Mouse (Mus musculus) thymus, postnatal 14 days (tissue): Measurements from ENCODE around the gene Il13.

Experiments used
- DNase-seq: peaks from one replicate; pipeline ENCODE4 v3.0.0; 2021

Gene Il13

DNA sequence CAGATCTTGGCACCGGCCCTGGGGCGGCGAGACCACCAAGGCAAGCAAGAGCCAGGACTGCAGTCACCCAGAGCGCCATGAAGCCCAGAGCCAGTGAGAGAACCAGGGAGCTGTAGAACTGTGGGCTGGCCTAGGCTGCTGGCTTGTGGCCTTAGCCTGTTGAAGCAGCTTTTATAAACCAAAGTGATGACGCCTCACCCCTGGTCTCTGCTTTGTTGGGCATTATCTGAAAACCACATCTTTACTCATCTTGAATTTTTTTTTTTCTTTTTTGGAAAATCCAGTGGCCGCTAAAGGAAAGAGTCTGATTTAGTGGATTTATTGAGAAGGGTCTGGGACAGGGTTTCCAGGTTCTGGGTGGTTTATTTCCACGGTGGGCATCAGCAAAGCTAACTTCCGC is at the start of gene Il13:
TSS of gene Il13 (minus strand) at position 147 of the 400 bp plus-strand sequence.
- no peak for DNase-seq

DNA sequence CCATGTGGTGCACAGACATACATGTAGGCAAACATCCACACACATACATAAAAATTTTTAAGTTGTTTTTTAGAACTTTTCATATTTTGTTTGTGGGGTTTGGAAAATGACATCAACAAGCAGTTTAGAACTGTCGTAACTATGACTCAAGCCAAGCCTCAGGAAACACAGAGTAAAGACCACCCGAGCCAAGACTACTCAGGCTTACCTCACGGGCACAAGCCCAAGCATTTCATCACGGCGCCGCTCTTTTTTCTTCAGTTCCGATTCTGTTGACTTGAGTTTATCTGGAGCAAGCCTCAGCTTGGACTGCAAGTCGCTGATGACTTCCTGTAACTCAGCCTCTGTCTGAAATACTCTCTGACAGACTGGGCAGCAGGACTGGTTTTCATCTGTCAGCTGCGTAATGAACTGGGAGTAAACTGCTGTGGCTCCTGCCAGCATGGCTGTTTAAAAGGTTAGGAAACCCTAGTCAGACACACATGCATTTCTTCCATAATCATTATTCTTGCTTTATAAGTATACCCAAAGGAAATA is 48.6 kb upstream of the Il13 start:
- no peak for DNase-seq

DNA sequence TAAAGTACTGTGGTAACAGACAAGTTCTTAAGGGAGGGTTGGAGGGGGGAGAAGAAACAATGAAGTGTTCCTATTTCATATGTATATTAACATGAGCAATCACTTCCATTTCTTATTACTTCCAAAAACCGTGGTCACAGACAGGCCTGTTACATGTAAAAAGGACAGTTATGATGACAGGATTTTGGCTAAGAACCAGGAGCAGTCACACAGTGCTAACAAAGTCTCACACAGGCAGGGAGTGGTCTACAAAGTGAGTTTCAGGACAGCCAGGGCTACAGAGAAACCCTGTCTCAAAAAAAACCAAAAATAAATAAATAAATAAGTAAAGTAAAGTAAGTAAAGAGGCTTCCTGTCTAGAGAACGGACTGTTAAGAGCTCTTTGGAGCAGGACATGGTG is 47.7 kb upstream of the Il13 start:
- no peak for DNase-seq

DNA sequence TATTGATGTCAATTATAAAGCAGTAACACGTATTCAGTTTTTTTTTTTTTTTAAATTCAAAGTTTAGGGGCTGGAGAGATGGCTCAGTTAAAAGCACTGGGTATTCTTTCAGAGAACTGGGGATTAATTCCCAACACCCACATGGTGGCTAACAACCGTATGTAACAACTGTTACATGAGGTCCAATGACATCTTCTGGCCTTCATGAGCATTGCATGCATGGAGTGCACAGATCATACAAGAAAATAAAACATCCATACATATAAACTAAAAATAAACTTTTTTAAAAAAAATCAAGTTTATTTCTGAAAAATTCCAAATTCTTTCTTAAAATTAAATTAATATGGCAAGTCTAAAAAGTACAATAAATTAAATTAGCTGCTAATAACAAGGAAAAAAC is 47.2 kb upstream of the Il13 start:
- DNase-seq: no peak

DNA sequence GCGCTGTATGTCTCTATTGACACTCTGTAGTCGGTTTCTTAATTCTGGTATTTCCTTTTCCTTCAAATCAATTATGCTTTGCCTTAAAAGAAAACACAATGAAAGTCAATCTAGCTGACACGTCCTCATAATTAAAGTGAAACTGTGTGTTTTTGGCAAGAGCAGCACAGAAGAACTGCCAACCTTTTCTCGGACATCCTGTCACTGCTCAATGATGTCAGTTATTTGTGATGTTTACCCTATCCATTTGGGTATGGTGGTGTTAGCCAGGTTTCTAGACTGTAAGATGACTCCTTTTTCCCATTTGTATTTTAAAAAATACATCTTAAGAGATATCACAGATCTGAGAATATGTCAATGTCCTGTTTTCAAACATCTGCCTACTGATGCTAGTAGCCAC is 45.6 kb upstream of the Il13 start:
- no peak for DNase-seq

DNA sequence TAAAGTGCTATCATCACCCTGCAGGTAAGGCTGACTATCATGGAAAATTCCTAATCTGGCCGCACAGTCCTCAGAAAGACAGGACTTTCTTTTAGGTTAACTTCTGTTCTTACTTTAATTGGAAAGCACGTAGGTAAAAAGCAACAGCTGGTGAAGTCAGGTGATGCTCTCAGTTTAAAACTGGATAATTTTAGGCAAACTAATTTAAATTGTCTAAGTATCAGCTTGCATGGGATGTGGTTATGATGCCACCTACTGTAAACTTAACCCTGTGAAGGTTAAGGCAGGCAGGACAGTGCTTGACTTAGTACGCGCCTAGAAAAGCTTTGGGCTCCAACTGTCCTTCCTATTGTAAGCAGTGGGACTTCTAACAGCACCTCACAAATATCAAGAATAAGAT is 36.9 kb upstream of the Il13 start:
- no peak for DNase-seq

DNA sequence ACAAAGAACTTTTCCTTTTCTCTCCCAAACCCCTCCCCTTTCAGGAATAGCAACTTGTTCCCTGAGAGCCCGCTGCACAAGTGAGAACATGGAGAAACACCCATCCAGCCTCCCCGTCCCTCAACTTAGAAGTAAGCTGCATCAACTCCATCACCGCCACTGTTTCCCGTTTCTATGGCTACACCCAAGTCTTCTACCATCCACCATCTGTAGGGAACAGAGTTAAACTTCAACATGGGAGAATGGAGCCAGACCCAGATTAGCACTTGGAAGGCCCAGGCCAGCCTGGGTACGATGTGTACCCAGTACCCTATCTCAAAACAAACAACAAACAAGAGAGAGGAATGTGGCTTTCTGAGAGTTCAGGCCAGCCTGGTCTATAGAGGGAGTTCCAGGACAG is 29.6 kb upstream of the Il13 start:
- no peak for DNase-seq

DNA sequence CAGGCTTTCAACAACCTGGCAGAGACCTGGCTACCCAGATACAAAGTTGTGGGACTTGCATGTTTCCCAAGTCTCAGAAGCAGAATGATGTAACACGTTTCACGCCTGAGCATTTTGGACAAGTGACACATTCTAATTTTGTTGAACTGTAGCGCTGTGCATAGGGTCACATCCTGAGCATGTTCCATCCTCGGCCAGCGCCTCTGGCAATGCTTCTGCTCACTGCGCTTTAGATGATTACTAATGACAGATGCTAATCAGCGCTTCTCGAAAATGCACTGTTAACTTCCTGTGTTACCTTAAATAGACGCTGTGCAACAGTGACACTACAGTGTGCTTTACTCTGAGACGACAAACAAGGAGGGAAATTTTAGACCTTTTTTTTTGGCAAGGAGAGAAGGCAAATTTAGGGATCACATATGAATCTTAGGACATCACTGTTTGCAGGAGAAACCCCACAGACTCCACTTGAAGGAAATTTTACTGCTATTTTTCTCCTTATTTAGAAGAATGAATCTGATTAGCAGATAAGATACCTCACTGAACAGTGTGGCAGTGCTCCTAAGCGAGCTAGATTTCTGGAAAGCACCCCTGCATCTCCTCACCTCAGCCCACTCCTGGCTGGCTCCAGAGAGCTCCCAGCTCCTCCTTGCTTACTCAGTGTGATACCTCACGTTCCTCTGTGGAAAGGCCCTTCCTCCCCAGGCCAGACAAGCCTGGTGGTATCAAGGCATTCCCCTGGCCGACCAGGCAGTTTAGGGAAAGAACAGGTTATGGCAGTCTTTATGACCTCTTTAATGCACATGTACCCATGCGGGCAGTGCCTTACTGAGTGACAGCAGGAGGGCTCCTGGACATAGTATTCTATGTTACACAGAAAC is 28.5 kb upstream of the Il13 start:
- no peak for DNase-seq

DNA sequence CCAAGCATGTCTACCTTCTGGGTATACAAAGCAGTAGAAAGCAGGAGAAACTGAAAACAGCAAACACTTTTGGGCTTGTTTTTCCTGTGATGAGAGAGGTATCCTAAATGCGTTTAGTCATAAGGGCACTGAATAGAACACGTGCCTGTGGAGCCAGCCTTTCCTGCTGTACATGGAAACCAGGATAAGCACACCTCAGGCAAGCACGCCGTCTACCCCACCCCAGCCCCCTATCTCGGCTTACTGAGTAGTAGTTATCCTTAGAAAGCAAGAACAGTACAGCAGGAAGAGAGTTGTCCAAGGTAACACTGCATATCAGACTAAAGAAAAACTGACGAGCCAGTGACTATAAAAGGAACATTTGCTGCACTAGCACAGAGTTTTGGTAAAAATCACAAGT is 23.3 kb upstream of the Il13 start:
- no peak for DNase-seq

DNA sequence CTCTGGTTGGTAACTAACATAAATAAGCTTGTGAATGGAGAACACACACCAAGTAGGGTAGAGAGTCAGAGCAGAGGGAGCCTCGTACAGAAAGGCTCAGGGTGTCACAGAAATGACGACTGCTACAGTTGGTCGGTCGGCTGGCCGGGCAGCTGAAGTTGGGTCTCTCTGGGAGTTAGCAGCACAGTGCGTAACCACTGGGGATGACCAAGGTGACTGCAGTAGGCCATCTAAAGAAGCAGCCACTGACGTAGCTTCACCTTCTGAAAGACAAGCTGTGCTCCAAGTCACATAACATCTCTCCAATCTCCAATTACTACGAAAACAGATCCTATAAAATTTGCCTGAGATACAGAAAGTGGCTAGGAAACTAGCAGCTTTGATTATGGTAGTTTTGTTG is 22.9 kb upstream of the Il13 start:
- DNase-seq: no peak

DNA sequence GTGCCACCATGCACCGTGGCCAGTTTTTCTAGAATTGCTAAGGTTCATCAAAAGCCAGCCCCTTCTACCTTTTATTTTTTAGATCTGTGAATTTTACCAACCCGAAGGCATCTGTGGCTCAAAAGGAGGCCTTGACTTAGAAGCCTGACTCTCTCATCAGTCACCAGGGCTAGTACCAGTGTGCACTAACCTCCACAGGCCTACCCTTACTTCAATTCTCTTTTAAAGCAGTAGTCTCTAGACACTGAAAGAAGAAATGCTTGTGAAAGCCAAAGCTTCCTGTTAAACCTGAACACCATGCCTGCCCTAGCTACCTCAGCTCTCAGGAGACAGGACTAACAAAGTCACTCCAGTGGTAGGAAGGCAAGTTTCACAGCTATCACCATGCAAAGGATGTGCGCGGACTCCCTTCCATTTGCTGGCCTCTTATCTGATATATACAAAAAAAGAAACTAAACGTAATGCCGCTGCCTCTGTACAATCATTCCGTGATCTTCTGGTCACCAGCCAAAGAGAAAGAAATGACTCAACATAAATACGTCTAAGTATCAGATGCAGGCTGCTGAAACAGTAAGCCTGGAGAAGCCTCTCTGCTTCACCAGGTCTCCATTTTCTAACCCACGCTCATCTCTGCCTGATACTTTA is 22.2 kb upstream of the Il13 start:
- DNase-seq: no peak

DNA sequence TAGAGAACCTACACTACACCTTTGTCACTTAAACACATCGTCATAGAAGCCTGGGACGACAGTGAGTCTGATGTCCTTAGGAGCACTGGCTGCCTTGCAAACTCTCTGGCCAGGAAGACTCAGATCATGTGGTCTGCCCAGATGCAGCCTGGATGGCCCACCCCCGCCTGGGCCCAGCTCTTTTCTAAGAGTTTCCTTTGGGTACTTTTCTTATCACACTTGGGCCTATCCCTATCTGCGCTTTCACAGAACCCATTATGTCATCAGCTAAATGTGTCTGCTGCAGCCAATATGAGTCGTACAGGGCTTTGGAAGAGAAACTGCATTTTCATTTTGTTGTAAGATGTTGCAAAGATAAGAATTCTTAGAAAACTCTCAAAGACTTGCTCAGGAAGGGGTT is 20.5 kb upstream of the Il13 start:
- DNase-seq: no peak

DNA sequence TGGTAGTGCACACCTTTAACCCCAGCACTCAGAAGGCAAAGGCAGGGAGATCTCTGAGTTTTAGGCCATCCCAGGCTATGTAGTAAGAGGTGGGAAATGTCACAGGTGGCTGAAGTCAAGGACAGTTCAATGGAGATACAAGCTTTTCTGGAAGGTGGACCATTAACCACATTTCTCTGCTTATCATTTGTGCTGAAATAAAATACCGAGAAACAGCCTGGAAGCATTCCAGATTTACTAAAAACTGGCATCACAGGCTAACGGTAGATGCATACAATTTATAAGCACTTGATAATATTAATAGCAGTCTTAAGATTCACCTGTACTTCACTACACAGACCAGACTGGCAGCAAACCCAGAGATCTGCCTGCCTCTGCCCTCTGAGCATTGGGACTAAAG is 17.9 kb upstream of the Il13 start:
- DNase-seq: no peak

DNA sequence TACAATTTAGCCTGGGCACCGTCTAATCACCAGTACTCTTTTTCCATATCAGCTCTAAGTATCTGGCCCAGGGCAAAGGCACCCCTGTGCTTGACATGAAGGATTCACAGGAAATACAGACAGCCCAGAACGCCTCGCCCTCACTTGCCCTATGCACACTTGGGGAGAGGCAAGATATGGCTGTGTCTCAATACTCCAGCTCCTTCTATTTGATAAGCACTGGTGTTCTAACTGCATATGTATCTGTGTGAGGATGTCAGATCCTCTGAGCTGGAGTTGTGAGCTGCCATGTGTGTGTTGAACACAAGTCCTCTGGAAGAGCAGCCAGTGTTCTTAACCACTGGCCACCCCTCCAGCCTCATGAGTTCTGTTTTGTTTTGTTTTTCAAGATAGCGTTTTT is 16.9 kb upstream of the Il13 start:
- DNase-seq: no peak

DNA sequence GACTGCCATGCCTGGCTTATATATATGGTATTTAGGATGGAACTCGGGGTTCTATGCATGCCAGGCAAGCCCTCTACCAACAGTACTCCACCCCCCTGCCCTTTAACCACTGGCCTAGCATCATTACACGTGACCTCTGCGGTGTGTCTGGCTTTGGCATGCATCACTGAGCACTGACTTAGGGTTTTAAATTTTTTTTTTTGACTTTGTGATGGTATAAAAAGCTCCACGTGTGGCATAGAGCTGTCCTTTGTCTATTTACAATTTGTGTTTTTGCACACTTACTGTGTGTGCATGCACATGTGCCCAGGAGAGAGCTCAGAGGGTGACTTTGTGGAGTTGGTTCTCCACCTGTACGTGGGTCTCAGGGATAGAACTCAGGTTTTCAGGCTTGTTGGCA is 9.5 kb upstream of the Il13 start:
- no peak for DNase-seq

DNA sequence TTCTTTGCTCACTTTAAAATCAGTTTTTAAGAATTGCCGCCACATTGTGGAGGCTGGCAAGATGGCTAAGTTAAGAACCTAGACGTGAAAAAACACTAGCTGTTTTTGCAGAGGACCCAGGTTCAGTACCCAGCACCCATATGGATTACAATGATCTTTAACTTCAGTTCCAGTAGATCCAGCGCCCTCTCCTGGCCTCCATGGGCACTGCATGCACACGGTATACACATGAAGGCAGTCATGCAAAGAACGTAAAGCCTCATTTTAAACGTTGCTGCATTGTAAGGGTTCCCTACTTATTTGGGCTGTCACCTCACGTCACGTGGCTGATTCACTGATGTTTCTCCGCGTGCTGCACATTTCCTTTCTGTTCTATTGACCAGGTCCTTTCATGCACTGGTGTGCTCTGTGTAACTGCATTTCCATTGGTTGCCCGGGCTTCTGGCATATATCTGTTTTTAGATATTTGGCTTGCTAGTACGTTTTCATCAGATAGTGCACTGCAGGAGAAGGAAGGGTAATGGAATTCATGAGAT is 8.3 kb upstream of the Il13 start:
- no peak for DNase-seq

DNA sequence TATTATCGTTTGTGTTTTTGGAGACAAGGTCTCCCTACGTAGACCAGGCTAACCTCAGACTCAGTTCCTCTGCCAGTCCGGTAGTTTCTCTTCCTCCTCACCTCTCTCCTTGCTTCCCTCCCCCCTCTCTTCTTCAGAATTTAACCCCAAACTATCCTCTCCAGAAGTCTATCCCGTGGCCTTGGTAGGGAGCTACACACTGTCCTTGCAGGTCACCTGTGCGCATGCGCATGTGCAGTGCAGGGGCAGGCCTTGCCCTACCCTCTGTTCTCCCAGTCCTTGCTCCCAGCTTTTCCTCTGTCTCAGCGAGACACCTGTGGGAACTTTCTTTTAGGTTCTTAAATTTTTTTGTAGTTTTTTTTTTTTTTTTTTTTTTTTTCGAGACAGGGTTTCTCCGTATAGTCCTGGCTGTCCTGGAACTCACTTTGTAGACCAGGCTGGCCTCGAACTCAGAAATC is 3.3 kb upstream of the Il13 start:
- DNase-seq: no peak

DNA sequence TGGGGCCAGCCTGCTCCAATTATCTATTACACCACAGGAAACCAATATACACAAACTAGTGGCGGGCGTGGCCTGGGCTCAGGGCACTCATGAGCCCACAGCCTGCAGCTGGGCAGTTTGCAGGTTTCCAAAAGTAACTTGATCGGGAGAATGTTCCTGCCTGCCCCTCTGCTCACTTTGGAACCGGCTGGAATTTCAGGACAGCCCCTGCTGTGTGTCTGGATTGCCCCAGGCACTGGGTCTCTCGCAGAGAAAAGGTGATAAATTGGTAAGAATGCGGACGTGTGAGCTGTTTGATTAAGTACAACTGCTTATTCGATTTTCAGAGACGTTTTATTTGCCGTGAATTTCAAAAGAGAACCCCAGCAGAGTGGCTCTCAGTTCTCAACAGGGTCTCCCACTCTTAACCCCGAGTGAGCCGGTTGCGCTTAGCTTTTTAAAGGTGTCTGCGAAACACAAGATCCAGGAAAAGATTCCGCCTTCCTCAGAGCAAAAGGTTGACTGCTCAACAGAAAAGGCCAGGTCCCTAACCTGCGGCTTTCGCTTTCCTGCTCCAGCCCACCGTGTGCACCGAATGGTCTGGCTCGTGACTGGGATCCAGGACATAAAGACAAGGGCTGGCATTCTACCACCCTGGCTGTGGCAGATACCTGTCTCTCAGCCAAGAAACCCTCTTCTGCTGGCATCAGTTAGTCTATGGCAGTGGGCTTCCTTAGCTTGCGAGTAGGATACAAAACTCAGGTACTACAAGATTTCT is 2.7 kb upstream of the Il13 start:
- DNase-seq: no peak

DNA sequence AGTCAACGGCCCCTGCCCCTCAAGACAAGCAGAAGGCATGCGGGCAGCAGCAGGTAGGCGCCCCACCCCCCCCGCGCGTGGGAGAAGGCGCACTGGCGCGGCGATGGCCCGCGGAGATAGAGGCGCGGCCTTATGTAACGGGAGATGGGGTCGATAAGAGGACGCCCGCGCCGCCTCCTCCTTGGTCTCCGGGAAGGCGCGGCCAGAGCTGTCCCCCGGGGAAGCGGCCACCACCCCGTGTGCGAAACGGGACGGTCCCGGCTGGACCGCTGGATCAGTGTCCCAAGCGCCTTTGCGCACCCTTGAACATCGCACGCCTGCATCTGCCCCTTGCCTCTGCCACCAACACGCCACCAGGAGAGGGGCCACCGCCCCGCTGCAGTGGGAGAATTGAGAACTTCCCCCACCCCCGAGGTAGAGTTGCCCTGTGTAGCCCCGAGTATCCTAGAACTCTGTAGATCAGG is 1.7 kb upstream of the Il13 start:
- peak; percentile 23 for DNase-seq

DNA sequence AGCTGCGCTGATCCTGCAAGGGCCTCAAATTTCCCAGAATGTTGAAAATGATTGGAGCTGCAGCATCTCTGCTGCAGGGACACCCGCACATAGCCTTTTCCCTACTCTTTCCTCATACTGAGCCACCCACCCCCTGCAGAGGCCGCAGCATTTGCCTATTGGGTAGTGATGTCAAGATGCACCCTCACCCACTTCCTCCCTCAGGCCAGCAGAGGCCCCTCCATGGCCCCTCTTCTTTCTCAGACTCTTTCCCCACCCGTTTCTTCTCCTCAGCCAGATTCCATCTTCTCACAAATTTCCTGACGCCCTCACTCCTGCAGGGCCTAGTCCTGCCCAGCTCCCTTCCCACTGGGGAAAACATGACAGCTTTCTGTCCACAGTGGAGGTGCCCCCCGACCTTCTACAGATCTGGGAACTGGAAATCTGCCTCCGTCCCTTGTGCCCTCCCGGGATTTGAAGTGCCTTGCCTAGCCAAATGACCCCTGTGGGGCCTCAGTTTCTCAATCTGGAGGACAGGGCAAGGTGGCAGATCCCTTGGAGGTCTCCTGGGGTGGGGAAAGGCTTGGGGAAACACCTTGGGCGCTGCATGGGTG is 1.2 kb upstream of the Il13 start:
- DNase-seq: no peak

DNA sequence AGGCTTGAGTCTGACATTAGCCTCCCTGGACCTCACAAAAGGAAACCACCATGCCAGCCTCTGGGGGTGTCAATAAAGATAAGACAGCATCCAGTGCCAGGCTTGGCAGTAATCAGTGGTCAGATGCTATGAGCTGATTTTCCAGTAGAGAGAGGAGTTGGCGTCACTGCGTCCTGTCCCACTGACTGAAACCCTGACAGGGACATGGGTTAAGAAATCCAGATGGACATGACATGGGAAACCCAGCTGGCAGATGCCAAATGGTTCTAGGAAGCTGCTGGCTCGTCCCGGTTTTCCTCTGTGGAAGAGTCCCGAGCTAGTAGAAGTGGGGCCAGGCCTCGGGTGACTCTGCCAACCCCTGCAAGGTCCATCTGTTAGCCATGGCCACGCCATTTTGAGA is 858 bp downstream of the Il13 start:
- no peak for DNase-seq

DNA sequence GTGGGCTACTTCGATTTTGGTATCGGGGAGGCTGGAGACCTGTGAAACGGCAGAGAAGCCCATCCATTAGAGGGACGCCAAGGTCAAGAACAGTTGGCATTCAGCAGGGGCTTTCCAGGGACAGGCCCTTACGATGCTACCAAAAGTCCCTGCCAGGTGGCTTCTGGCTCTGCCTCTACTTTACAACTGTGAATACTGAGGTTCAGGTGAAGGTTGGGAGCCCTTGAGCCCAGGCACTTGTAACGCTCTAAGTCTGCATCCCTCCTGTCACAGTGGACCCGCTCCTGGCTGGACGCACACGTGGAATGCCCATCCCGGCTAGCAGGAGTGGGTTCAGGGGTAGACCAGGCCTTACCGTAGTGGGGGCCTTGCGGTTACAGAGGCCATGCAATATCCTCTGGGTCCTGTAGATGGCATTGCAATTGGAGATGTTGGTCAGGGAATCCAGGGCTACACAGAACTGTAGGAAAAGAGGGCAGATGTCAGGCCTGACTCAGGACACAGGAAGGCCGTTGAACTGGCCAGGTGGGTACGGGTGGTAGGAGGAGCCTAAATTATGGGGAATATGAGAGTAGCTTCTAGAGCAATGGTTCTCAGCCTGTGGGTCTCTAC is 2.3 kb downstream of the Il13 start:
- DNase-seq: no peak
